In the genomic region with DNA sequence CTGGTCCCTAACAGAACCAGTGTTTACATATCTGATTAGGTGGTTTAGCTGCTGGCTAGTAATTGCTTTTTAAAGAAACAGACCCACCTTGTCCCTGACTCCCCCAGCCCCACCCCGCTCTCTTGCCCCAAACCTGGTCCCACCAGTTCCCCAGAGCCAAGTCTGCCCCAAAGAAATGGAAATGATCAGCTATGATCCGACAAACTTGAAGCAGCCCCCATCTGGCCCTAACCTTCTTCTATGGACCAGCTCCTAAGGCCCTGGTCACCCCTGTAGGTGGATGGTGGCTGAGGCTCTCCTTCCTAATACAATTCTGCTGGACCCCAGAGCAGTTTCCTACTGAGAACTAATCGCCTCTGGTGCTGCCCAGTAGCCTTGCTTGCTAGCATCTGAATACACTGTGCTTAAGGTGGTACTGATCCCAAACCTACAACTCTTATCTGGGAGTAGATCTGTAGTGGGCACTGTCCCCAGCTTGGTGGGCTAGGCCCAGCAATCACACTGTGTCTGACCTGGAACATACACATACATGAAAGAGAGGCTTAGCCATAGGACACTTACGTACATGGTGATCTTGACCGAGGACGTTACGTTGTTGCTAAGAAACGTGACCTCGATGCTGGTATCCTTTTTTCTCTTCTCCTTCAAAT, we compare ENCODE assay signal across 8 mouse cellular contexts. TPM values are rescaled to one million over a fixed set of nuclear protein-coding genes. Genes with fewer than 3 reads are reported as not detected.
DNase-seq lines count a peak whose midpoint lies in the region; ATAC-seq and TF ChIP-seq lines count a peak whose summit lies in the region.

No protein-coding gene starts in this region.

- H3K27me3 ChIP-seq in heart, embryonic 10.5 days (ENCODE audit: insufficient read depth, poor library complexity, severe bottlenecking): no peaks in the 10 kb centered on the region
- no peaks in the 10 kb centered on the region for H3K27me3 ChIP-seq in E14TG2a.4 (ENCODE audit: insufficient read depth, low read length)
- H3K27me3 ChIP-seq in forebrain, postnatal 0 days (ENCODE audit: insufficient read depth, low read length): no peaks in the 10 kb centered on the region
- no peaks in the 10 kb centered on the region for H3K27me3 ChIP-seq in liver, embryonic 15.5 days

- peak; percentile 12; the same call in 1 of the 2 replicates for ATAC-seq in forebrain, postnatal 0 days
- no peak for ATAC-seq in liver, embryonic 15.5 days (ENCODE audit: insufficient read depth)

- 70% methylated on average over 9 of the region's 9 CpGs for WGBS in heart, embryonic 10.5 days
- 71% methylated on average over 9 of the region's 9 CpGs for WGBS in forebrain, postnatal 0 days
- 68% methylated on average over 9 of the region's 9 CpGs for WGBS in liver, embryonic 15.5 days (ENCODE audit: insufficient replicate concordance)

- H3K27ac ChIP-seq in heart, embryonic 10.5 days: peak overlapping the region; percentile 80
- peak overlapping the region; percentile 69 for H3K27ac ChIP-seq in forebrain, postnatal 0 days (ENCODE audit: low read depth, low read length)
- H3K27ac ChIP-seq in liver, embryonic 15.5 days (replicated peaks): peak overlapping the region; percentile 72

- H3K9me3 ChIP-seq in heart, embryonic 10.5 days: no peaks in the 10 kb centered on the region
- H3K9me3 ChIP-seq in E14TG2a.4 (ENCODE audit: low read length): no peaks in the 10 kb centered on the region
- H3K9me3 ChIP-seq in forebrain, postnatal 0 days (ENCODE audit: low read length): no peaks in the 10 kb centered on the region
- H3K9me3 ChIP-seq in liver, embryonic 15.5 days (replicated peaks): no peaks in the 10 kb centered on the region

- H3K36me3 ChIP-seq in heart, embryonic 10.5 days: no peaks in the 10 kb centered on the region
- no peaks in the 10 kb centered on the region for H3K36me3 ChIP-seq in E14TG2a.4 (ENCODE audit: insufficient read depth, low read length)
- H3K36me3 ChIP-seq in forebrain, postnatal 0 days (ENCODE audit: insufficient read depth): no peaks in the 10 kb centered on the region
- no peaks in the 10 kb centered on the region for H3K36me3 ChIP-seq in liver, embryonic 15.5 days (replicated peaks)

- H3K4me1 ChIP-seq in heart, embryonic 10.5 days: peaks cover 25% of the 10 kb centered on the region
- H3K4me1 ChIP-seq in E14TG2a.4 (replicated peaks; ENCODE audit: low read depth, low read length): peaks cover 40% of the 10 kb centered on the region
- H3K4me1 ChIP-seq in forebrain, postnatal 0 days (ENCODE audit: insufficient read depth): peaks cover 11% of the 10 kb centered on the region
- peaks cover 32% of the 10 kb centered on the region for H3K4me1 ChIP-seq in liver, embryonic 15.5 days (replicated peaks)

- TF ChIP-seq CTCF in E14TG2a.4 (conservative IDR thresholded peaks at IDR 0.05; ENCODE audit: low read length): no peak
- TF ChIP-seq CTCF in forebrain, postnatal 0 days (IDR thresholded peaks at IDR 0.05; ENCODE audit: low read depth): no peak

- peak overlapping the region; percentile 51 for H3K9ac ChIP-seq in forebrain, postnatal 0 days
- H3K9ac ChIP-seq in liver, embryonic 15.5 days: no peak overlapping the region

- peak overlapping the region; percentile 62 for H3K4me2 ChIP-seq in forebrain, postnatal 0 days (ENCODE audit: low read depth)
- H3K4me2 ChIP-seq in liver, embryonic 15.5 days: peak overlapping the region; percentile 42

- no peak for DNase-seq in heart, embryonic 10.5 days (ENCODE audit: low spot score)
- no peak for DNase-seq in heart, adult 9 months (ENCODE audit: low spot score in 2 of 2)
- DNase-seq in forebrain, postnatal 0 days: no peak
- DNase-seq in cerebellum, postnatal 10 days: no peak
- no peak for DNase-seq in B cell, adult 2 months
- no peak for DNase-seq in lung, postnatal 36 days

- peak overlapping the region; percentile 53 for H3K4me3 ChIP-seq in heart, embryonic 10.5 days
- peak overlapping the region; percentile 62 for H3K4me3 ChIP-seq in E14TG2a.4 (replicated peaks; ENCODE audit: low read length)
- H3K4me3 ChIP-seq in forebrain, postnatal 0 days (ENCODE audit: low read depth, low read length): peak overlapping the region; percentile 32; the same call in 1 of the 2 replicates
- H3K4me3 ChIP-seq in liver, embryonic 15.5 days (replicated peaks): no peak overlapping the region

RNA-seq across cellular contexts. Expression of gene Pla1a, which starts 32.5 kb away (rescaled TPM):
- 0.19 and 0.37 TPM in 2 replicates for polyA plus RNA-seq in heart, embryonic 10.5 days (2016; fragmentation: Nextera tagmentation; extraction: Ambion mirVana)
- total RNA-seq in forebrain, postnatal 0 days (2014; rRNA removed): 1.2 and 2.5 TPM in 2 replicates
- polyA plus RNA-seq in forebrain, postnatal 0 days (2015; fragmentation: Nextera tagmentation; extraction: Ambion mirVana): 0.74 and 1.0 TPM in 2 replicates
- 27.2 and 30.5 TPM in 2 replicates for polyA plus RNA-seq in liver, embryonic 15.5 days (2015; fragmentation: Nextera tagmentation; extraction: Ambion mirVana)

RNA-seq across cellular contexts. Expression of gene Popdc2, which starts 38.4 kb away (rescaled TPM):
- polyA plus RNA-seq in heart, embryonic 10.5 days (2016; fragmentation: Nextera tagmentation; extraction: Ambion mirVana): 230 and 378 TPM in 2 replicates
- 0.14 and 0.38 TPM in 2 replicates for total RNA-seq in forebrain, postnatal 0 days (2014; rRNA removed)
- 0.39 TPM in 2 replicates for polyA plus RNA-seq in forebrain, postnatal 0 days (2015; fragmentation: Nextera tagmentation; extraction: Ambion mirVana)
- polyA plus RNA-seq in liver, embryonic 15.5 days (2015; fragmentation: Nextera tagmentation; extraction: Ambion mirVana): 22.8 and 23.6 TPM in 2 replicates

RNA-seq across cellular contexts. Expression of gene Adprh, which starts 52.1 kb away (rescaled TPM):
- polyA plus RNA-seq in heart, embryonic 10.5 days (2016; fragmentation: Nextera tagmentation; extraction: Ambion mirVana): 127 TPM in 2 replicates
- total RNA-seq in forebrain, postnatal 0 days (2014; rRNA removed): 40.8 and 42.9 TPM in 2 replicates
- 130 and 134 TPM in 2 replicates for polyA plus RNA-seq in forebrain, postnatal 0 days (2015; fragmentation: Nextera tagmentation; extraction: Ambion mirVana)
- polyA plus RNA-seq in liver, embryonic 15.5 days (2015; fragmentation: Nextera tagmentation; extraction: Ambion mirVana): 29.4 and 32.4 TPM in 2 replicates

RNA-seq across cellular contexts. Expression of gene Gm21987, which starts 53.6 kb away (rescaled TPM):
- polyA plus RNA-seq in heart, embryonic 10.5 days (2016; fragmentation: Nextera tagmentation; extraction: Ambion mirVana): 1.3 and 4.6 TPM in 2 replicates
- not detected in 2 replicates for total RNA-seq in forebrain, postnatal 0 days (2014; rRNA removed)
- polyA plus RNA-seq in forebrain, postnatal 0 days (2015; fragmentation: Nextera tagmentation; extraction: Ambion mirVana): not detected in 2 replicates
- not detected in 2 replicates for polyA plus RNA-seq in liver, embryonic 15.5 days (2015; fragmentation: Nextera tagmentation; extraction: Ambion mirVana)

RNA-seq across cellular contexts. Expression of gene Cox17, which starts 53.6 kb away (rescaled TPM):
- 287 and 339 TPM in 2 replicates for polyA plus RNA-seq in heart, embryonic 10.5 days (2016; fragmentation: Nextera tagmentation; extraction: Ambion mirVana)
- total RNA-seq in forebrain, postnatal 0 days (2014; rRNA removed): 12.9 and 51.7 TPM in 2 replicates
- 80.3 and 102 TPM in 2 replicates for polyA plus RNA-seq in forebrain, postnatal 0 days (2015; fragmentation: Nextera tagmentation; extraction: Ambion mirVana)
- polyA plus RNA-seq in liver, embryonic 15.5 days (2015; fragmentation: Nextera tagmentation; extraction: Ambion mirVana): 202 and 255 TPM in 2 replicates

Comparison
In these comparisons a context has a peak if more than half of its experiments do, and no peak if none do; other contexts are left out.
1. RNA of gene Pla1a, which starts 32.5 kb away (polyA plus RNA-seq): 27.2 to 30.5 TPM in liver, embryonic 15.5 days; 0.74 to 1.0 TPM in forebrain, postnatal 0 days and 0.19 to 0.37 TPM in heart, embryonic 10.5 days; every median in the first group is over 10 times any median in the second.
2. RNA of gene Popdc2, which starts 38.4 kb away (polyA plus RNA-seq): 230 to 378 TPM in heart, embryonic 10.5 days and 22.8 to 23.6 TPM in liver, embryonic 15.5 days; 0.39 TPM in forebrain, postnatal 0 days; every median in the first group is over 10 times any median in the second.
3. Peak in every context shown above with its lines, with median percentiles within 50 percentile points of each other: H3K27ac ChIP-seq.